Mouse (Mus musculus) forebrain, embryonic 14.5 days (tissue): Measurements from ENCODE around the gene Pgp. TPM values are rescaled to one million over a fixed set of nuclear protein-coding genes. Genes with fewer than 3 reads are reported as not detected.

Experiments
- ATAC-seq: fragments of 200-750 bp; cut with Nextera tagmentation; 2 replicates; pipeline ENCODE4 v1.8.0; 2017; ENCODE audit warnings: mild to moderate bottlenecking, moderate library complexity
- DNase-seq: peaks from one replicate; pipeline ENCODE4 v3.0.0-alpha.2; 2015; ENCODE audit warnings: low spot score
- H3K27ac ChIP-seq: fragments of 300-500 bp; sonication (generic); 2 replicates; pipeline ENCODE4 v1.5.1; 2014; ENCODE audit warnings: low read depth, mild to moderate bottlenecking, control low read depth, low read length, moderate library complexity
- H3K27me3 ChIP-seq: fragments of 300-500 bp; sonication (generic); replicated peaks from 2 replicates; pipeline ENCODE4 v1.6.1; 2014; ENCODE audit warnings: low read length, control low read depth, mixed read lengths; ENCODE audit not compliant: control insufficient read depth, insufficient read depth
- H3K36me3 ChIP-seq: fragments of 300-500 bp; sonication (generic); 2 replicates; pipeline ENCODE4 v1.6.1; 2014; ENCODE audit warnings: low read length, control low read depth; ENCODE audit not compliant: control insufficient read depth, insufficient read depth
- H3K4me1 ChIP-seq: fragments of 300-500 bp; sonication (generic); 2 replicates; pipeline ENCODE4 v1.6.1; 2014; ENCODE audit warnings: antibody characterized with exemption, low read length, control low read depth; ENCODE audit not compliant: control insufficient read depth, insufficient read depth
- H3K4me2 ChIP-seq: fragments of 300-500 bp; sonication (generic); 2 replicates; pipeline ENCODE4 v1.6.1; 2014; ENCODE audit warnings: mild to moderate bottlenecking, control low read depth, low read length
- H3K4me3 ChIP-seq: fragments of 300-500 bp; sonication (generic); 2 replicates; pipeline ENCODE4 v1.5.1; 2014; ENCODE audit warnings: low read depth, low read length, control low read depth
- H3K9ac ChIP-seq: fragments of 300-500 bp; sonication (generic); 2 replicates; pipeline ENCODE4 v1.6.1; 2014; ENCODE audit warnings: mild to moderate bottlenecking, low read length, control low read depth, moderate library complexity
- H3K9me3 ChIP-seq: fragments of 300-500 bp; sonication (generic); replicated peaks from 2 replicates; pipeline ENCODE4 v1.6.1; 2016; ENCODE audit warnings: low read length, control low read depth, mixed read lengths; ENCODE audit not compliant: control insufficient read depth
- WGBS: fragments of 180-500 bp; shearing (Covaris S2); extraction: QIAGEN DNeasy Blood & Tissue Kit; methylation state at CpG from one replicate; pipeline ENCODE4 v1.1.7; 2014; 5-methylcytosine and 5-hydroxymethylcytosine counted together
- polyA plus RNA-seq: library from polyadenylated mRNA; unstranded; fragments of >200 nt; fragmentation: Nextera tagmentation; extraction: Ambion mirVana; gene quantifications from 2 replicates; pipeline ENCODE4 v1.2.1, GENCODE M21; 2014

Gene Pgp
- polyA plus RNA-seq, 1 experiment from 2014 or later = 54.7 TPM

GRCm38 (mm10) chr17:24477053-24477984, 7.1 kb downstream of the Pgp start:
- peak overlapping the region; percentile 85; the same call in 1 of the 2 replicates for H3K9ac ChIP-seq
- peak overlapping the region; percentile 62; the same call in 1 of the 2 replicates for H3K4me2 ChIP-seq
- no peaks in the 10 kb centered on the region for H3K9me3 ChIP-seq
- no peak overlapping the region for H3K4me3 ChIP-seq
- H3K27me3 ChIP-seq = no peaks in the 10 kb centered on the region
- no peak for ATAC-seq
- DNase-seq = no peak
- 90% methylated on average over 20 of the region's 20 CpGs for WGBS
- H3K4me1 ChIP-seq = peaks cover 9% of the 10 kb centered on the region
- peaks cover 52% of the 10 kb centered on the region for H3K36me3 ChIP-seq
- no peak overlapping the region for H3K27ac ChIP-seq

- Histone ChIP-seq H3K27me3 (no peaks in the 10 kb centered on the region), H3K36me3 (peaks cover 46% of the 10 kb centered on the region), H3K9me3 (no peaks in the 10 kb centered on the region), H3K4me2 (peak overlapping the region; percentile 62), H3K4me1 (peaks cover 6% of the 10 kb centered on the region; the same call in 1 of the 2 replicates), H3K9ac (peak overlapping the region; percentile 85), H3K4me3 (peak overlapping the region; percentile 77), H3K27ac (no peak overlapping the region)
- ATAC-seq (peak; percentile 30), DNase-seq (no peak)
- 54% methylated on average over 11 of the region's 11 CpGs for WGBS
Observed at GRCm38 (mm10) chr17:24477985-24478600, 7.9 kb downstream of the Pgp start.

GRCm38 (mm10) chr17:24478663-24479380, 8.6 kb downstream of the Pgp start, which contains the start of gene Mlst8:
Gene Mlst8 (minus strand): TSS chr17:24479078.
- ATAC-seq = peak; percentile 95

GRCm38 (mm10) chr17:24479431-24479830, 9.2 kb downstream of the Pgp start:
- Histone ChIP-seq H3K9ac (no peak overlapping the region; the same call in 1 of the 2 replicates), H3K9me3 (no peaks in the 10 kb centered on the region), H3K27ac (no peak overlapping the region), H3K4me1 (peaks cover 6% of the 10 kb centered on the region; the same call in 1 of the 2 replicates), H3K4me3 (peak overlapping the region; percentile 77; the same call in 1 of the 2 replicates), H3K27me3 (no peaks in the 10 kb centered on the region), H3K4me2 (peak overlapping the region; percentile 62; the same call in 1 of the 2 replicates), H3K36me3 (peaks cover 33% of the 10 kb centered on the region)
- ATAC-seq = no peak
- WGBS = 20% methylated on average over 1 of the region's 1 CpGs
- no peak for DNase-seq

More at GRCm38 (mm10) chr17:24478663-24479380, 8.6 kb downstream of the Pgp start, which contains the start of gene Mlst8:
- peaks cover 39% of the 10 kb centered on the region for H3K36me3 ChIP-seq
- DNase-seq = peak; percentile 98
- peak within 1 kb of the TSS; percentile 77 for H3K4me3 ChIP-seq
- under 1% methylated on average over 43 of the region's 48 CpGs for WGBS
- H3K9me3 ChIP-seq = no peaks in the 10 kb centered on the region
- H3K27me3 ChIP-seq = no peaks in the 10 kb centered on the region
- H3K27ac ChIP-seq = peak within 1 kb of the TSS; percentile 96
- H3K4me2 ChIP-seq = peak within 1 kb of the TSS; percentile 62
- peak within 1 kb of the TSS; percentile 85 for H3K9ac ChIP-seq
- H3K4me1 ChIP-seq = peaks cover 6% of the 10 kb centered on the region; the same call in 1 of the 2 replicates

GRCm38 (mm10) chr17:24480201-24480826, 10.1 kb downstream of the Pgp start:
- H3K4me2 ChIP-seq = no peak overlapping the region

GRCm38 (mm10) chr17:24481027-24481815, 11.0 kb downstream of the Pgp start:
- 94% methylated on average over 20 of the region's 20 CpGs for WGBS
- DNase-seq (no peak), ATAC-seq (no peak)
- no peak overlapping the region for H3K4me3 ChIP-seq
- peaks cover 11% of the 10 kb centered on the region for H3K4me1 ChIP-seq
- H3K9me3 ChIP-seq = no peaks in the 10 kb centered on the region
- H3K27me3 ChIP-seq = no peaks in the 10 kb centered on the region
- H3K4me2 ChIP-seq = no peak overlapping the region
- H3K36me3 ChIP-seq = peaks cover 15% of the 10 kb centered on the region
- H3K27ac ChIP-seq = no peak overlapping the region
- no peak overlapping the region for H3K9ac ChIP-seq

More at GRCm38 (mm10) chr17:24480201-24480826, 10.1 kb downstream of the Pgp start:
- Histone ChIP-seq H3K9ac (no peak overlapping the region), H3K4me3 (no peak overlapping the region), H3K27ac (no peak overlapping the region), H3K27me3 (no peaks in the 10 kb centered on the region), H3K9me3 (no peaks in the 10 kb centered on the region), H3K36me3 (peaks cover 24% of the 10 kb centered on the region), H3K4me1 (peaks cover 7% of the 10 kb centered on the region)
- no peak for ATAC-seq
- WGBS = 47% methylated on average over 3 of the region's 3 CpGs
- no peak for DNase-seq

GRCm38 (mm10) chr17:24483495-24483894, 13.3 kb downstream of the Pgp start:
- Histone ChIP-seq H3K27ac (no peak overlapping the region), H3K4me3 (no peak overlapping the region), H3K4me1 (peaks cover 13% of the 10 kb centered on the region), H3K9me3 (no peaks in the 10 kb centered on the region), H3K4me2 (no peak overlapping the region), H3K9ac (no peak overlapping the region), H3K27me3 (no peaks in the 10 kb centered on the region), H3K36me3 (no peaks in the 10 kb centered on the region)
- WGBS = 90% methylated on average over 3 of the region's 3 CpGs
- DNase-seq = no peak
- ATAC-seq = no peak
